ENCODE assay signal across 8 mouse cellular contexts in the genomic region with DNA sequence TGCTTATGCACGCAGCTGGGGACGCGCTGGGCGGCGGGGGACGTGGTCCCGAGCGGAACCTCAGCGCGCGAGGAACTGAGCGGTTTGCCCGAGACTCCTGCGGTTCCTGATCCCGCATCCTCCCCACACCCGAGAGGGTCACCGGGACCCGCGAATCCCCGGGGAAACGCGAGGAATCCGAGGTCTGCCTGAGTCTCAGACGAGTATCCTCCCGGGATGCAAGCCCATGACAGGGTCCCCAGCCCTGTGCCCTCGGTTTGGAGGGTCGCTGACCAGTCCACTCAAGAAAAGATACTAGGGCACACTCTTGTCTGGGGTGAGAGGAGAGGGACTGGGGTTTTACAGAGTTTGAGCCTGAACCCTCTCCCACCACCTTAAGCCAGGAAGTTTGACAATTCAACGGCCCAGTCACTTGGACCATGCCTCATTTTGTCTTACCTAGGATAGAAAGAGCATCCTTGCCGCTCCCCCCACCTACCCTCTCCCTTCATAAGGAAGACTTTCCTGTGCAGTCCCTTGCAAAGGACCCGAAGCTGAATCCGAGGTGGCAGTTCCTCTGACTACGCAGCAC. TPM values are rescaled to one million over a fixed set of nuclear protein-coding genes. Genes with fewer than 3 reads are reported as not detected.
DNase-seq lines count a peak whose midpoint lies in the region; ATAC-seq and TF ChIP-seq lines count a peak whose summit lies in the region.

No protein-coding gene starts in this region.

- H3K4me1 ChIP-seq in kidney, adult 2 months (ENCODE audit: control insufficient read depth, insufficient read depth, low read length) = no peaks in the 10 kb centered on the region
- H3K4me1 ChIP-seq in cortical plate, adult 2 months (ENCODE audit: control insufficient read depth, insufficient read depth, low read length) = no peaks in the 10 kb centered on the region
- peaks cover 15% of the 10 kb centered on the region for H3K4me1 ChIP-seq in hindbrain, embryonic 15.5 days (replicated peaks)
- peaks cover 13% of the 10 kb centered on the region for H3K4me1 ChIP-seq in midbrain, embryonic 15.5 days

- peak overlapping the region; percentile 80 for H3K9ac ChIP-seq in hindbrain, embryonic 15.5 days
- H3K9ac ChIP-seq in midbrain, embryonic 15.5 days = peak overlapping the region; percentile 87

- no peaks in the 10 kb centered on the region for H3K9me3 ChIP-seq in hindbrain, embryonic 15.5 days
- H3K9me3 ChIP-seq in midbrain, embryonic 15.5 days = no peaks in the 10 kb centered on the region

- peak; percentile 43 for ATAC-seq in hindbrain, embryonic 15.5 days (ENCODE audit: low FRiP score, low read depth)
- peak; percentile 37; the same call in 1 of the 2 replicates for ATAC-seq in midbrain, embryonic 15.5 days (replicated peaks)

- 5% methylated on average over 32 of the region's 32 CpGs for WGBS in kidney, adult 2 months
- WGBS in hindbrain, embryonic 15.5 days = 4% methylated on average over 32 of the region's 32 CpGs
- WGBS in midbrain, embryonic 15.5 days = 5% methylated on average over 32 of the region's 32 CpGs

- H3K4me3 ChIP-seq in kidney, adult 2 months (ENCODE audit: insufficient read depth, low read depth, low read length) = peak overlapping the region; percentile 47; the same call in 1 of the 2 replicates
- peak overlapping the region; percentile 42 for H3K4me3 ChIP-seq in cortical plate, adult 2 months (ENCODE audit: insufficient read depth, low read length)
- peak overlapping the region; percentile 77 for H3K4me3 ChIP-seq in hindbrain, embryonic 15.5 days
- peak overlapping the region; percentile 81 for H3K4me3 ChIP-seq in midbrain, embryonic 15.5 days

- no peak overlapping the region for H3K27ac ChIP-seq in kidney, adult 2 months (ENCODE audit: insufficient read depth, low read depth, low read length)
- no peak overlapping the region for H3K27ac ChIP-seq in cortical plate, adult 2 months (ENCODE audit: insufficient read depth, low read length)
- peak overlapping the region; percentile 64 for H3K27ac ChIP-seq in hindbrain, embryonic 15.5 days (replicated peaks)
- peak overlapping the region; percentile 63 for H3K27ac ChIP-seq in midbrain, embryonic 15.5 days

- peak overlapping the region; percentile 94 for H3K4me2 ChIP-seq in hindbrain, embryonic 15.5 days
- H3K4me2 ChIP-seq in midbrain, embryonic 15.5 days = peak overlapping the region; percentile 97

- no peak for DNase-seq in kidney, adult 2 months
- no peak for DNase-seq in kidney, postnatal 10 days
- DNase-seq in natural killer cell, adult 2 months (ENCODE audit: low spot score in 2 of 2) = no peak
- no peak for DNase-seq in cerebellum, postnatal 25 days
- no peak for DNase-seq in gastrocnemius, adult 18-20 months (ENCODE audit: low spot score)

- H3K36me3 ChIP-seq in kidney, adult 2 months (ENCODE audit: control insufficient read depth, insufficient read depth, low read length) = no peaks in the 10 kb centered on the region
- no peaks in the 10 kb centered on the region for H3K36me3 ChIP-seq in hindbrain, embryonic 15.5 days
- no peaks in the 10 kb centered on the region for H3K36me3 ChIP-seq in midbrain, embryonic 15.5 days (replicated peaks)

- no peak for TF ChIP-seq POLR2A in kidney, adult 2 months (IDR thresholded peaks at IDR 0.05; ENCODE audit: low read depth, low read length)
- no peak for TF ChIP-seq POLR2A in cortical plate, adult 2 months (IDR thresholded peaks at IDR 0.05; ENCODE audit: extremely low read depth, insufficient read depth, low read length)

- no peak for TF ChIP-seq CTCF in kidney, adult 2 months (conservative IDR thresholded peaks at IDR 0.05; ENCODE audit: insufficient read depth, insufficient read length, low read depth, low read length)
- TF ChIP-seq CTCF in cortical plate, adult 2 months (IDR thresholded peaks at IDR 0.05; ENCODE audit: extremely low read depth, insufficient read depth, low read length) = no peak

- peaks cover 4% of the 10 kb centered on the region; the same call in 1 of the 2 replicates for H3K27me3 ChIP-seq in kidney, adult 2 months (replicated peaks; ENCODE audit: control insufficient read depth, insufficient read depth, low read length)
- H3K27me3 ChIP-seq in hindbrain, embryonic 15.5 days = peaks cover 12% of the 10 kb centered on the region; the same call in 1 of the 2 replicates
- peaks cover 20% of the 10 kb centered on the region for H3K27me3 ChIP-seq in midbrain, embryonic 15.5 days (replicated peaks)

RNA-seq across cellular contexts. Expression of gene Bean1, which starts 0.9 kb away (rescaled TPM):
- 0.45 and 0.66 TPM in 2 replicates for polyA plus RNA-seq in kidney, adult 2 months (2012; rRNA removed)
- 24.7 and 25.0 TPM in 2 replicates for polyA plus RNA-seq in cortical plate, adult 2 months (2012; rRNA removed)
- polyA plus RNA-seq in hindbrain, embryonic 15.5 days (2015; fragmentation: Nextera tagmentation; extraction: Ambion mirVana) = 7.1 and 7.4 TPM in 2 replicates
- polyA plus RNA-seq in midbrain, embryonic 15.5 days (2015; fragmentation: Nextera tagmentation; extraction: Ambion mirVana) = 6.4 and 6.6 TPM in 2 replicates
- total RNA-seq in gastrocnemius, adult 18-20 months (2021) = under 1 TPM; 0.25 to 0.59 TPM

Comparison
In these comparisons a context has a peak if more than half of its experiments do, and no peak if none do; other contexts are left out.
1. H3K27ac ChIP-seq: peak in hindbrain, embryonic 15.5 days (single experiment) and midbrain, embryonic 15.5 days (single experiment); none in kidney, adult 2 months (single experiment) and cortical plate, adult 2 months (single experiment).
2. Peak in every context shown above with its lines, with median percentiles within 50 percentile points of each other: H3K4me3 ChIP-seq.